Mouse (Mus musculus) heart, embryonic 16.5 days (tissue): Measurements from ENCODE around the gene Erfe. TPM values are rescaled to one million over a fixed set of nuclear protein-coding genes. Genes with fewer than 3 reads are reported as not detected.

Source experiments
- polyA plus RNA-seq: library from polyadenylated mRNA; unstranded; fragments of >200 nt; fragmentation: Nextera tagmentation; extraction: Ambion mirVana; gene quantifications from 2 replicates; pipeline ENCODE4 v1.2.1, GENCODE M21; 2015

The Erfe gene
- polyA plus RNA-seq, 1 experiment from 2014 or later = 1.3 TPM

Other genes with a start within 250 kb of the Erfe start
- 3.2 TPM in 2 replicates for gene Rbm44, start 221.3 kb upstream of the Erfe start, polyA plus RNA-seq
- 59.3 and 61.0 TPM in 2 replicates for gene Ramp1, start 186.6 kb upstream of the Erfe start, polyA plus RNA-seq
- 68.9 and 71.7 TPM in 2 replicates for gene Ube2f, start 116.1 kb upstream of the Erfe start, polyA plus RNA-seq
- gene Scly, start 68.1 kb upstream of the Erfe start, polyA plus RNA-seq = 16.0 and 17.5 TPM in 2 replicates
- gene Espnl, start 44.4 kb upstream of the Erfe start, polyA plus RNA-seq = 0.04 and 0.07 TPM in 2 replicates
- gene Klhl30, start 15.4 kb upstream of the Erfe start, polyA plus RNA-seq = 51.4 and 58.4 TPM in 2 replicates
- gene Ilkap, start 32.4 kb downstream of the Erfe start, polyA plus RNA-seq = 112 and 113 TPM in 2 replicates
- 105 and 117 TPM in 2 replicates for gene Hes6, start 47.6 kb downstream of the Erfe start, polyA plus RNA-seq
- 4.9 and 6.2 TPM in 2 replicates for gene Per2, start 92.9 kb downstream of the Erfe start, polyA plus RNA-seq
- gene Traf3ip1, start 128.2 kb downstream of the Erfe start, polyA plus RNA-seq = 5.5 and 5.7 TPM in 2 replicates
- 5.5 and 5.6 TPM in 2 replicates for gene Asb1, start 174.1 kb downstream of the Erfe start, polyA plus RNA-seq